Mouse (Mus musculus): ENCODE measurements around the gene Bicd1.
A peak's percentile ranks its signal among the peaks of the same experiment; 100 is the strongest.
"Not testable (repeated sequence)": the region's sequence is repeated elsewhere in the genome, so short reads cannot be mapped to it uniquely, and the experiment has no call there.

Gene Bicd1

DNA sequence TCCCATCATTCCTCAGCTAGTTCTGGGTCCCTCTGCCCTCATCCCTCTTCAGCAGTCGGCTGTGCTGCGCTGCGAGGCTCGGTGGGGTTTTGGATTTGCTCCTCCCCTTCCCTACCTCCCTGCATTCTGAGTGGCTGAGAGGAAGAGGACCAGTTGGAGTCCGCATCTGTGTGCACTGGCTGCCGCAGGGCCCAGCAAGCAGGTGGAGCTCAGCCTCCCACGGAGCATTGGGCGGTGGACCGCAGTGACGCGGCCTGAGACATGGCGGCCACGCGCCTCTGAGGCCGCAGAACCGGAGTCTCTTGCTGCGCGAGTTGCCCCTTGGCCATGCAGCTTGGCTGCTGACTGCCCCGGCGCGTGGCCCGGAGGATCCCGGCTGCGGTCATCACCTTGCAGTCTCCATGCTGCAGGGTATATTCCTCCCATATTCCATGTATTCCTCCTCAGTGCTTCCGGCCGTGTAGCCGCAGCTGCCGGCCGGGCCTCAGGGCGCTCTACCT, at the start of gene Bicd1:
Gene Bicd1, plus strand, starts transcription at position 54 of the 500 bp plus-strand sequence.
- DNase-seq (ENCODE audit: low read depth in 1 of 2, low spot score in 2 of 2), result peak in 1 of 2 experiments; percentile 4

GRCm38 (mm10) chr6:149362533-149362932, 46.2 kb upstream of the Bicd1 start:
- DNase-seq (ENCODE audit: low read depth in 1 of 2, low spot score in 2 of 2), result not testable (repeated sequence)

GRCm38 (mm10) chr6:149365975-149366374, 42.7 kb upstream of the Bicd1 start:
- not testable (repeated sequence) for DNase-seq (ENCODE audit: low read depth in 1 of 2, low spot score in 2 of 2)

GRCm38 (mm10) chr6:149366403-149366802, 42.3 kb upstream of the Bicd1 start:
- no peak for DNase-seq (ENCODE audit: low read depth in 1 of 2, low spot score in 2 of 2)

- peak; percentile 52 to 70 for DNase-seq (ENCODE audit: low read depth in 1 of 2, low spot score in 2 of 2)
These were observed 33.7 kb upstream of the Bicd1 start for GRCm38 (mm10) chr6:149374986-149375457.

- DNase-seq (ENCODE audit: low read depth in 1 of 2, low spot score in 2 of 2), result no peak
These were observed 25.2 kb upstream of the Bicd1 start for GRCm38 (mm10) chr6:149383531-149383930.

GRCm38 (mm10) chr6:149386389-149386788, 22.3 kb upstream of the Bicd1 start:
- no peak for DNase-seq (ENCODE audit: low read depth in 1 of 2, low spot score in 2 of 2)

- DNase-seq (ENCODE audit: low read depth in 1 of 2, low spot score in 2 of 2), result not testable (repeated sequence)
These were observed 19.1 kb upstream of the Bicd1 start for GRCm38 (mm10) chr6:149389626-149390025.

- no peak for DNase-seq (ENCODE audit: low read depth in 1 of 2, low spot score in 2 of 2)
These were observed 9.3 kb upstream of the Bicd1 start for GRCm38 (mm10) chr6:149399396-149399795.

GRCm38 (mm10) chr6:149409341-149409740, 655 bp downstream of the Bicd1 start:
- no peak for DNase-seq (ENCODE audit: low read depth in 1 of 2, low spot score in 2 of 2)

GRCm38 (mm10) chr6:149409845-149410244, 1.2 kb downstream of the Bicd1 start:
- no peak for DNase-seq (ENCODE audit: low read depth in 1 of 2, low spot score in 2 of 2)

GRCm38 (mm10) chr6:149413256-149413655, 4.6 kb downstream of the Bicd1 start:
- DNase-seq (ENCODE audit: low read depth in 1 of 2, low spot score in 2 of 2), result no peak

GRCm38 (mm10) chr6:149424748-149425147, 16.1 kb downstream of the Bicd1 start:
- DNase-seq (ENCODE audit: low read depth in 1 of 2, low spot score in 2 of 2), result no peak

- no peak for DNase-seq (ENCODE audit: low read depth in 1 of 2, low spot score in 2 of 2)
These were observed 30.5 kb downstream of the Bicd1 start for GRCm38 (mm10) chr6:149439140-149439539.

- no peak for DNase-seq (ENCODE audit: low read depth in 1 of 2, low spot score in 2 of 2)
These were observed 34.2 kb downstream of the Bicd1 start for GRCm38 (mm10) chr6:149442884-149443283.

- no peak for DNase-seq (ENCODE audit: low read depth in 1 of 2, low spot score in 2 of 2)
These were observed 37.2 kb downstream of the Bicd1 start for GRCm38 (mm10) chr6:149445854-149446253.

DNA sequence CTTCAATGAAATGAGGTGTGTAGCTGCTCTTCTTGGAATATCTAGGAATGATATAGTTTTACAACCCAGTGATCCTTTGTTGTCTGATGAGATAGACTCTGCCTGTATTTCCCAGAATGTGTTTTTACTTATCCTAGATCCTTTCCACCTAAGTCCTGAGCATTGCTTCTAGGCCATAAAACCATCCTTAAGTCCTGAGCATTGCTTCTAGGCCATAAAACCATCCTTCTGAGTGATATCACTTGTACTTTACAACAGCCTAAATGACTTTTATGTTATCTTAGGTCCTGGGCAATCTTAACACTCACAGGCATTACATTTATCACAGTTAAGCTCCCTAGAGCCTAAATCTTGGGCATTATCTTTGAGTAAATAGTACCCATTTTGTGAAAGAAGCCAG, 48.6 kb downstream of the Bicd1 start:
- no peak for DNase-seq (ENCODE audit: low read depth in 1 of 2, low spot score in 2 of 2)

DNA sequence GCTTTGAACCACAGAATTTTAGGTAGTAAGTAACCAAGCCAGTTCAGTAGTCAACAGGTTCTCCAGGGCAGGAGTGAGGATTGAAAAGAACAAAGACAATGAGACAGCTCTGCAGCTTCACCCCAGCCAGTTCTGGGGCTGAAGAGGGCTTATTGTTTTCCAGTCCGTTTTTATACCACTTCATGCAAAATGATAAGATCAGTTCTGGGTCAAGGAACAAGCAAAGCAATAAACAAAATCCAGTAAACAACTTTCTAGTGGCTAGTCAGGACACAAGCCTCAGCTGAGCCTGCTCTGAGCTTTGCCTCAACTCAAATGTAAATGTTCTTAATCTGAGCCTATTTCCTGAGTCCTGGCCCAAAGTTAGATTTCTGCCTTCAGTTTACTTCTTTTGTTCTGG, 52.3 kb downstream of the Bicd1 start:
- no peak for DNase-seq (ENCODE audit: low read depth in 1 of 2, low spot score in 2 of 2)

- no peak for DNase-seq (ENCODE audit: low read depth in 1 of 2, low spot score in 2 of 2)
These were observed 62.8 kb downstream of the Bicd1 start for GRCm38 (mm10) chr6:149471477-149471876.

- DNase-seq (ENCODE audit: low read depth in 1 of 2, low spot score in 2 of 2), result not testable (repeated sequence)
These were observed 63.8 kb downstream of the Bicd1 start for GRCm38 (mm10) chr6:149472441-149472840.

DNA sequence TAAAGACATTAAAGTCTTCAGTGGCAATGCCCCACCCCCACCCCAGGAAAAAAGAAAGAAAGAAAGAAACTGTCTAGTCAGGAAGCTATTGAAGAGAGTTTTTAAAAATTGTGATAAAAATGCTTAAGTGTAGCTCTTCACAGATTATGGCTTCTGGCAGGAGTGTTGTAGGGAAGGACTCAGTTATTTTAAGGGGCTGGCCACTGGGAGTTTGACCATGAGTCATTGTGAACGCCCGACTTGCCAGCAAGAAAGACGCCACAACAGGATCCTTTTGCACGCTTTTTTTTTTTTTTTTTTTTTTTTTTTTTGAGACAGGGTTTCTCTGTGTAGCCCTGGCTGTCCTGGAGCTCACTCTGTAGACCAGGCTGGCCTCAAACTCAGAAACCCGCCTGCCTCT, 73.2 kb downstream of the Bicd1 start:
- not testable (repeated sequence) for DNase-seq (ENCODE audit: low read depth in 1 of 2, low spot score in 2 of 2)

DNA sequence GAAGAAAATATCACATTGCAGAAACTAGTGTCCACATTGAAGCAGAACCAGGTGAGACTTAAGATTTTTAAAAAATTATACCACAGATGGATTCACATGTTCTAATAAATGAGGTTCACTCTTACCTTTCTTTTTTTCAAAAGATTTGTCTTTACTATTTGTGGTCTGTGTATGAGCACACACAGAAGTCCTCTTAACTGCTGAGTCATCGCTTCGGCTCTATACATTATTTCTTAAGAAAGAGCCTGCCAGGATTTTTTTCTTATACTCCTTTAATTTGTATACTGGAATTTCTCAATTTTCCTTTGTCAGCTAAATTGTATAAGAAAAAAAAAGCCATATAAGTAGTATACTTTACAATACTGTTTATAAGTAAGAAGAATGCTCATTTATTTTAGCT, 86.0 kb downstream of the Bicd1 start:
- no peak for DNase-seq (ENCODE audit: low read depth in 1 of 2, low spot score in 2 of 2)

DNA sequence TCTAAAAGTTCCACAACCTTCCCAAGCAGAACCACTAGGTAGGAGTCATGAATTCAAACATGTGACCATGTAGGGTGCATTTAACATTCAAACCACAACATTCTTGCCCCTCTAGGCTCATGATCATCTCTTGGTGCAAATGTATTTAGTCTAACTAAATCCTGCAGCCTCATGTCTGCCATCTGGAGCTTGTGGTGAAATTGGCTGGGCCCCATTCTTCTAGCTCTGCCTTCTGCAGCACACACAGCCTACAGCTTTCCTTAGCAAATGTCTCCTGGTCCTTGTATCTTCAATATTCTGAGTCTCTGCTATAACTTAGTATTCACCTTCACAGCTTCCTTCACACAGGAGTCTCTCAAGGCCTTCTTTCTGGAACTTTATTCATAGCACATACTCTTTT, 87.2 kb downstream of the Bicd1 start:
- no peak for DNase-seq (ENCODE audit: low read depth in 1 of 2, low spot score in 2 of 2)

Measured in monocyte, adult 2 months (primary cell).